Mouse (Mus musculus) midbrain, embryonic 11.5 days (tissue): ENCODE measurements around the gene Trim56. TPM values are rescaled to one million over a fixed set of nuclear protein-coding genes. Genes with fewer than 3 reads are reported as not detected.
A peak's percentile ranks its signal among the peaks of the same experiment; 100 is the strongest.

Experiments used
- ATAC-seq: fragments of 200-750 bp; cut with Nextera tagmentation; 2 replicates; pipeline ENCODE4 v1.8.0; 2017; ENCODE audit warnings: moderate TSS enrichment, moderate library complexity; ENCODE audit not compliant: low FRiP score
- DNase-seq: peaks from one replicate; pipeline ENCODE4 v3.0.0; 2015; ENCODE audit warnings: low spot score; ENCODE audit errors: missing footprints
- H3K27ac ChIP-seq: fragments of 300-500 bp; sonication (generic); 2 replicates; pipeline ENCODE4 v1.5.1; 2014; ENCODE audit warnings: low read depth, low read length
- H3K27me3 ChIP-seq: fragments of 300-500 bp; sonication (generic); 2 replicates; pipeline ENCODE4 v1.6.1; 2014; ENCODE audit warnings: mild to moderate bottlenecking, low read length, moderate library complexity, mixed read lengths; ENCODE audit not compliant: control insufficient read depth, insufficient read depth
- H3K36me3 ChIP-seq: fragments of 300-500 bp; sonication (generic); 2 replicates; pipeline ENCODE4 v1.6.1; 2014; ENCODE audit warnings: mild to moderate bottlenecking, low read length, moderate library complexity, mixed read lengths; ENCODE audit not compliant: control insufficient read depth, insufficient read depth
- H3K4me1 ChIP-seq: fragments of 300-500 bp; sonication (generic); 2 replicates; pipeline ENCODE4 v1.6.1; 2014; ENCODE audit warnings: low read length; ENCODE audit not compliant: control insufficient read depth, insufficient read depth
- H3K4me2 ChIP-seq: fragments of 300-500 bp; sonication (generic); 2 replicates; pipeline ENCODE4 v1.6.1; 2014; ENCODE audit warnings: mild to moderate bottlenecking, moderate library complexity
- H3K4me3 ChIP-seq: fragments of 300-500 bp; sonication (generic); 2 replicates; pipeline ENCODE4 v1.5.1; 2014; ENCODE audit warnings: low read depth, low read length
- H3K9ac ChIP-seq: fragments of 300-500 bp; sonication (generic); 2 replicates; pipeline ENCODE4 v1.6.1; 2014; ENCODE audit warnings: low read length
- H3K9me3 ChIP-seq: fragments of 300-500 bp; sonication (generic); 2 replicates; pipeline ENCODE4 v1.6.1; 2016; ENCODE audit warnings: low read length; ENCODE audit not compliant: control insufficient read depth
- whole genome bisulfite sequencing: fragments of 180-500 bp; shearing (Covaris S2); extraction: QIAGEN DNeasy Blood & Tissue Kit; methylation state at CpG from one replicate; pipeline ENCODE4 v1.1.7; 2014; 5-methylcytosine and 5-hydroxymethylcytosine counted together
- polyA plus RNA-seq: library from polyadenylated mRNA; unstranded; fragments of >200 nt; fragmentation: Nextera tagmentation; extraction: Ambion mirVana; gene quantifications from 2 replicates; pipeline ENCODE4 v1.2.1, GENCODE M21; 2014

Gene Trim56
- polyA plus RNA-seq, 1 experiment from 2014 or later: 4.5 TPM

- H3K4me3 ChIP-seq: no peak overlapping the region
- H3K4me1 ChIP-seq: peaks cover 3% of the 10 kb centered on the region; the same call in 1 of the 2 replicates
- ATAC-seq: no peak
- H3K27me3 ChIP-seq: no peaks in the 10 kb centered on the region
- no peak overlapping the region for H3K27ac ChIP-seq
- H3K9ac ChIP-seq: no peak overlapping the region
- no peak for DNase-seq
- no peaks in the 10 kb centered on the region for H3K36me3 ChIP-seq
- H3K4me2 ChIP-seq: no peak overlapping the region
- WGBS: 66% methylated on average over 6 of the region's 6 CpGs
- H3K9me3 ChIP-seq: no peaks in the 10 kb centered on the region
Measured at GRCm38 (mm10) chr5:137075726-137076125, 40.3 kb downstream of the Trim56 start.

- Histone ChIP-seq H3K36me3 (no peaks in the 10 kb centered on the region), H3K4me2 (no peak overlapping the region), H3K9me3 (no peaks in the 10 kb centered on the region), H3K4me3 (no peak overlapping the region), H3K27me3 (no peaks in the 10 kb centered on the region), H3K9ac (no peak overlapping the region), H3K4me1 (peaks cover 3% of the 10 kb centered on the region; the same call in 1 of the 2 replicates), H3K27ac (no peak overlapping the region)
- DNase-seq (no peak), ATAC-seq (no peak)
- 36% methylated on average over 6 of the region's 6 CpGs for WGBS
Measured at GRCm38 (mm10) chr5:137074191-137074651, 41.8 kb downstream of the Trim56 start.

- Histone ChIP-seq H3K4me2 (no peak overlapping the region), H3K27ac (no peak overlapping the region), H3K9ac (no peak overlapping the region), H3K4me1 (peaks cover 3% of the 10 kb centered on the region; the same call in 1 of the 2 replicates), H3K36me3 (no peaks in the 10 kb centered on the region), H3K4me3 (no peak overlapping the region), H3K27me3 (no peaks in the 10 kb centered on the region), H3K9me3 (no peaks in the 10 kb centered on the region)
- DNase-seq (no peak), ATAC-seq (no peak)
- 93% methylated on average over 8 of the region's 8 CpGs for WGBS
Measured at GRCm38 (mm10) chr5:137073141-137073540, 42.9 kb downstream of the Trim56 start.

GRCm38 (mm10) chr5:137072079-137072960 lies 43.7 kb downstream of the Trim56 start, which contains the start of gene Serpine1:
Gene Serpine1 (minus strand): TSS chr5:137072268.
- peaks cover 3% of the 10 kb centered on the region; the same call in 1 of the 2 replicates for H3K4me1 ChIP-seq
- peak within 1 kb of the TSS; percentile 11; the same call in 1 of the 2 replicates for H3K4me3 ChIP-seq
- 21% methylated on average over 23 of the region's 23 CpGs for WGBS
- no peaks in the 10 kb centered on the region for H3K36me3 ChIP-seq
- H3K4me2 ChIP-seq: peak within 1 kb of the TSS; percentile 36
- DNase-seq (peak; percentile 85), ATAC-seq (peak; percentile 57; the same call in 1 of the 2 replicates)
- no peak within 1 kb of the TSS for H3K9ac ChIP-seq
- no peaks in the 10 kb centered on the region for H3K9me3 ChIP-seq
- H3K27me3 ChIP-seq: no peaks in the 10 kb centered on the region
- H3K27ac ChIP-seq: no peak within 1 kb of the TSS

- Histone ChIP-seq H3K36me3 (no peaks in the 10 kb centered on the region), H3K9ac (no peak overlapping the region), H3K4me3 (no peak overlapping the region), H3K27ac (no peak overlapping the region), H3K4me1 (peaks cover 3% of the 10 kb centered on the region; the same call in 1 of the 2 replicates), H3K27me3 (no peaks in the 10 kb centered on the region), H3K9me3 (no peaks in the 10 kb centered on the region), H3K4me2 (no peak overlapping the region)
- no peak for DNase-seq
- no peak for ATAC-seq
- WGBS: 89% methylated on average over 19 of the region's 19 CpGs
Measured at GRCm38 (mm10) chr5:137070881-137071605, 45.0 kb downstream of the Trim56 start.

- Histone ChIP-seq H3K36me3 (no peaks in the 10 kb centered on the region), H3K4me2 (no peak overlapping the region), H3K4me1 (no peaks in the 10 kb centered on the region), H3K27ac (no peak overlapping the region), H3K27me3 (no peaks in the 10 kb centered on the region), H3K9me3 (no peaks in the 10 kb centered on the region), H3K9ac (no peak overlapping the region), H3K4me3 (no peak overlapping the region)
- 82% methylated on average over 4 of the region's 4 CpGs for WGBS
- ATAC-seq (no peak), DNase-seq (no peak)
Measured at GRCm38 (mm10) chr5:137068711-137069110, 47.3 kb downstream of the Trim56 start.

GRCm38 (mm10) chr5:137065923-137066322 lies 50.1 kb downstream of the Trim56 start:
- H3K36me3 ChIP-seq: no peaks in the 10 kb centered on the region
- H3K4me1 ChIP-seq: no peaks in the 10 kb centered on the region
- no peak overlapping the region for H3K4me2 ChIP-seq
- no peak overlapping the region for H3K9ac ChIP-seq
- no peak overlapping the region for H3K4me3 ChIP-seq
- no peaks in the 10 kb centered on the region for H3K9me3 ChIP-seq
- no peak overlapping the region for H3K27ac ChIP-seq
- no peak for ATAC-seq
- 78% methylated on average over 8 of the region's 8 CpGs for WGBS
- DNase-seq: no peak
- no peaks in the 10 kb centered on the region for H3K27me3 ChIP-seq

- no peaks in the 10 kb centered on the region for H3K9me3 ChIP-seq
- ATAC-seq: no peak
- no peak overlapping the region for H3K9ac ChIP-seq
- no peaks in the 10 kb centered on the region for H3K36me3 ChIP-seq
- DNase-seq: no peak
- no peaks in the 10 kb centered on the region for H3K4me1 ChIP-seq
- 75% methylated on average over 6 of the region's 6 CpGs for WGBS
- H3K27me3 ChIP-seq: no peaks in the 10 kb centered on the region
- H3K27ac ChIP-seq: no peak overlapping the region
- H3K4me2 ChIP-seq: no peak overlapping the region
- no peak overlapping the region for H3K4me3 ChIP-seq
Measured at GRCm38 (mm10) chr5:137065454-137065853, 50.6 kb downstream of the Trim56 start.

- 93% methylated on average over 5 of the region's 5 CpGs for WGBS
- no peaks in the 10 kb centered on the region for H3K9me3 ChIP-seq
- DNase-seq (no peak), ATAC-seq (no peak)
- H3K27me3 ChIP-seq: no peaks in the 10 kb centered on the region
- H3K9ac ChIP-seq: no peak overlapping the region
- H3K36me3 ChIP-seq: no peaks in the 10 kb centered on the region
- H3K27ac ChIP-seq: no peak overlapping the region
- no peak overlapping the region for H3K4me3 ChIP-seq
- no peaks in the 10 kb centered on the region for H3K4me1 ChIP-seq
- no peak overlapping the region for H3K4me2 ChIP-seq
Measured at GRCm38 (mm10) chr5:137062601-137063000, 53.4 kb downstream of the Trim56 start.
